Mouse (Mus musculus) lung, postnatal 36 days (tissue): ENCODE results near the gene Smndc1.

Experiments
- DNase-seq: peaks from one replicate; pipeline ENCODE4 v3.0.0; 2022; ENCODE audit warnings: mixed read lengths

Smndc1 gene

GRCm38 (mm10) chr19:53390495-53391007, at the start of gene Smndc1:
Gene Smndc1 (minus strand): TSS chr19:53390578.
- peak; percentile 100 for DNase-seq

GRCm38 (mm10) chr19:53439340-53439739, 49.0 kb upstream of the Smndc1 start:
- no peak for DNase-seq

DNA sequence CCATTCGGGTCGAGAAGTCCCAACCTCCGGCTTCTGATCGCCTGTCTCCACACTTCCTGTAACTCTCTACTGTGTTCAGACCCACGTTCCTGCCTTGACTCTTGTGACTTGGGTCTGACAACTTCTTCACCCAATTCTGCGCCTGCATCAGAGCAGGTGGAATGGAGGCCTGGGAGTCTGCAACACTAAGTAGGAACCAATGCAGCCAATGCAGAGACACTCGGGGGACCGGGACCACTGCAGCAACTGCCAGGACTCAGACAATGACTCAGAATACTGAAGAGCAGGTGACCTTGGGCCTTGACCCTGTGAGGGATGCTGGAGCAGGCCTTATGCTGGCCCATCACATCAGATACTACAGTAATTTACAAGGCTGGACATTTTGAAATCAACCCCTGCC, 47.6 kb upstream of the Smndc1 start:
- DNase-seq = no peak

- peak; percentile 70 for DNase-seq
Observed at GRCm38 (mm10) chr19:53437311-53437958, 47.1 kb upstream of the Smndc1 start.

DNA sequence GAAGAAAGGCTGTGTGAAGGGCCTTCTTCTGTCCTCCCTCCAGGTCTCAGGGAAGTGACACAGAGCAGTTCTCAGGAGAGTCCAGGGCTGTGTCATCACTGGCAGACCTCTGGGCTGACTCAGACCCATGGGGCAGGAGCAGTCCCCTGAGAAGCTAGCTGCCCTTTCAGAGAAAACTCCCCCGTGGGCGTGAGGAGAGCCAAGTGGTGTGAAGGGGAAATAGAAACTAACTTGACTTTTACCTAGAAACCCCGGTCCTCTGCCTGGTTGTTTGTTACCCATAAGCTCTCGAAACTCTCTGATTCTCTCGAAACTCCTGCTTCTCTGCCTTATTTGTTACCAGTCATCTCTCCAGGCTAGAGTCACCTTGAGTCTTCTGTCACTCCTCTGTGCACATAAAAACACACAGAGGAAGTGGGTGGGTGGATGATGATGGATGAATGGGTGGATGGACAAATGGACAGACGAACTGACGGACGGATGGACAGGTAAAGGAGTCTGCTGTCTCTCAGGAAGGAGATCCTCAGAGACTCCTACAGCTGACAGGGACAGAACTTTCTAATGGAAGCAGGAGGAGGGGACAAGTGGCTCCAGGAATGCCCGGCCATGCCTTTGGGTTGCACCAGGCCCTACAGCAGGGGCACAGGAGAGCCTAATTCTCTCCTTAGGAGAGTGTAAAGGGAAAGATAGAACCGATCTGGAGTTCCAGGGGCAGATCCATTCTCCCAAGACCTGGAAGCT, 43.7 kb upstream of the Smndc1 start:
- peak; percentile 46 for DNase-seq

- DNase-seq = no peak
Observed at GRCm38 (mm10) chr19:53431003-53431402, 40.6 kb upstream of the Smndc1 start.

DNA sequence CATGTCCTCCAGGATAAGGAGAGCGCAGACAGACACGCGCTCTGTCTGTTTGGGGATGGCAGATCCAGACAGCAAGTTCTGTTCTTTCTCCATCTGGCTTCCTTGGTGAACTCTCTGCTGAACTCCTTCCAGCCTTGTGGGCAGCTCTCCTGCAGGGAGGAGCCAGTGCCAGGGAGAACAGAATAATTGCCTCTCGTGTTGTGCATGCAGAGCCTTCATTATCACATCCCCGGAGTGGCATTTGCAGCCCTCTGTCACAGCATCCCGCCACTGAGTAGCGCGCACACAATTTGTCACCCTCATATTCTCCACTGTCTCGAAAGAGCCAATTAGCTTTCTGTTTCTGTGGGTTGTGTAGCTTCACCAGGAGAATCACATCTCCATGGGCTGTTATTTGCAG, 40.0 kb upstream of the Smndc1 start:
- no peak for DNase-seq

GRCm38 (mm10) chr19:53427817-53428216, 37.4 kb upstream of the Smndc1 start:
- DNase-seq = no peak

DNA sequence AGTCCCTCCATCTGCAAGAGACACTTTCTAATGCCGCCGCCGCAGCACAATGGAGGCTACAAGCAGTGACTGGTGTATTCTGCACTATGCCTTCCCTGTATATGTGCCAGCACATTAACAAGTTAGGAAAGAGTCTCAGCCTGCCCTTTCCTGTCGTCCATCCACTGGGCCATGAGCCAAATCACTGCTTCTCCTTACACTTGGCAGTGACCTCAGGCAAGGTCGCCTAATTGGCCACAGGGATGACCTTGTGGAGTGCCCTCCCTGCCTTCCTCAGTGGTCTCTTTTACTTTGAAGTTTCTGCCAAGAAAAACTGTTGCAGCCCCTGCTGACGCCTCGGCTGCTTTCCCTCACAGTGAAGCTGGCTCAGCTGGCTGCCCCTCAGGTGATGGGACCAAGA, 37.0 kb upstream of the Smndc1 start:
- DNase-seq = no peak

GRCm38 (mm10) chr19:53425824-53426223, 35.4 kb upstream of the Smndc1 start:
- no peak for DNase-seq

DNA sequence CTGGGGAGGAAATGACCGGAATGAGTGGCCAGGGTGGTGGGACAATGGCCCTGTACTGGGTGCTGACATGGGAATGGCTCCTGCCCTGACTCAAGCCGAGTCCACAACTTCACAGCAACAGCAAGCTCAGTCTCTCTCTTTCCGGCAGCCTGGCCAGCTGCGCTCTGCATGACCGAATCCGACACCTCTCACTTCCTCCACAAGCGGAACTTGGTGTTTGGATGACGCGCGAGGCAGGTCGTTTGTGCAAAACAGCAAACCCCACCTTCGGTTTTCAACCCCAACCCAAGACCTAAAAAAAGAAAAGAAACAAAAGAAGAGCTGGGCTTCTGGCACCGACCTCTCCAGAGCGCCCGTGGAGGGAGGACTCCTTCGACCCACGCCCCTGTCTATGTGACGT, 34.3 kb upstream of the Smndc1 start:
- DNase-seq = peak; percentile 85

DNA sequence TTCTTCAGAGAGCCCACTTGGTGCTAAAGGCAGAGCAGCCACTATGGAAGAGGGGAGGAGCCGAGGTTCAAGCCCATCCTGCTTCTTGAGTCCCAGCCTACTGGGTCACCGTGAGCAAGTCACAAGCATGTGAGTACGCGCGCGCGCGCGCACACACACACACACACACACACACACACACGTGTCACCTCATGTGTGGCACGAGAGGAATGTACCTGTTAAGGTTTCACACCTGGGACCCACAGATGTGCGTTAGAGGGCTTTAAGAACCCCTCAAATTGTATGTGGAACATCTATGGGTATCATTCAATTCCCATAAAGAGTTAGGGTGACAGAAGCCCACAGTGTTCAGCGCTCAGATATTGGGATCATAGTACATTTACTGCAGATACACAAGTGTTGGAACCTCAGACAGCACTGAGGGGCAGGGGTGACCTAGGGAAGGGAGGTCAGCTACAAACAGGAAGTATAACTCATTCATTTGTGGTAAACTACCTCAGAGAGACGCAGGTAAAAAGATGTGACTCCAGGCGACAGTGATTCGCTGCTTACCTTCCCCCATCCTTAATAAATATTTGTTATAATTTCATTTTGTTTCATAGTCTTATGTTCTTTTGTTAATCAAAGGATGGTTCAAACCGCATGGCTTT, 33.6 kb upstream of the Smndc1 start:
- DNase-seq = peak; percentile 30

- peak; percentile 62 for DNase-seq
Observed at GRCm38 (mm10) chr19:53423341-53423753, 33.0 kb upstream of the Smndc1 start.

GRCm38 (mm10) chr19:53422358-53423308, 32.3 kb upstream of the Smndc1 start:
- DNase-seq = no peak

DNA sequence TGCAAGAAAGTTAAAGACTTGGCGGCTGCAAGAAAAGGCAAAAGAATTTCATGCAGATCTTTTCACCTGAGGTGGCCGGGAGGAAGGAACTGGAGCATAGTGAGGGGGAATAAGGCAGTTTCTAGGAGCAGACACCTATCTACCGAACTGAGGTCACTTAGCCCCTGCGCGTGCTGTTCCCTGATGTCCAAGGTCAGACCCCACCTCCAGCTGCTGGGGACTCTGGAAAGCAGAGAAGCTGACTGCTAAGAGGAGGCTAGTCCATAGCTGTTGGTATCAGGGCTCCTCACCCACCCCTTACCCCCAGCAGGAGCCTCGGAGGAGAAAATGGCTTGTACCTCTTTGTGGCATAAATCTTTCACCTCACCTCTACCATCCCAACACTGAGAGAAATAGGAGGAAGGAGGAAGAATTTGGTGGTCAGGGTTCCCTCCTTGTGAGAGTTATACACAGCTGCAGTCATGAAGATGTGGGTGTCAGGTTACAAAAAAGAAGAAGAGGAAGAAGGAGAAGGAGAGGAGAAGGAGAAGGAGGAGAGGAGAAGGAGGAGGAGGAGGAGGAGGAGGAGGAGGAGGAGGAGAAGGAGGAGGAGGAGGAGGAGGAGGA, 31.3 kb upstream of the Smndc1 start:
- DNase-seq = no peak

- peak; percentile 90 for DNase-seq
Observed at GRCm38 (mm10) chr19:53420924-53421582, 30.7 kb upstream of the Smndc1 start.

- DNase-seq = peak; percentile 67
Observed at GRCm38 (mm10) chr19:53419834-53420233, 29.5 kb upstream of the Smndc1 start.

- DNase-seq = no peak
Observed at GRCm38 (mm10) chr19:53415198-53415597, 24.8 kb upstream of the Smndc1 start.

DNA sequence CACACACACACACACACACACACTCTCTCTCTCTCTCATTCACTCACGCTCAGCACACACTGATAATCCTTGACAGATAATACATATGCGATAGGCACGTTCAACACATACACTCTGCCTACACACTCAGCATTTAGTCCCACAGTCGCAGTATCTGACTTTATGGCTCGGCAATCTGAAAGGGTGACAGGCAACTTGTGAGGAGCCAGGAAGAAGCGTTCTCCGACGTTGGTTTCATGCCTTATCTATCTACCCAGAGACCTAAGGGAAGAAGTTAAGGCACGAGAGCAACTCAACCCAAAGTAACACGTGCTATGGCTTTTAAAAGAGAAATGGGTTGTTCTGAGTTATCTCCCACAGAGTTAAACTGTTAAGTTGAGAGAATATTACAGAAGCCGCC, 24.3 kb upstream of the Smndc1 start:
- no peak for DNase-seq

GRCm38 (mm10) chr19:53413617-53414380, 23.4 kb upstream of the Smndc1 start:
- no peak for DNase-seq
